Mouse (Mus musculus) neural tube, embryonic 13.5 days (tissue): Measurements from ENCODE around the gene Sirt4. TPM values are rescaled to one million over a fixed set of nuclear protein-coding genes. Genes with fewer than 3 reads are reported as not detected.

Source experiments
- polyA plus RNA-seq: library from polyadenylated mRNA; unstranded; fragments of >200 nt; fragmentation: Nextera tagmentation; extraction: Ambion mirVana; gene quantifications from 2 replicates; pipeline ENCODE4 v1.2.1, GENCODE M21; 2015

Gene Sirt4
- polyA plus RNA-seq, 1 experiment from 2014 or later = 26.8 TPM

Other genes starting within 250 kb of the Sirt4 start
- 123 and 138 TPM in 2 replicates for gene Pop5, start 248.9 kb downstream of the Sirt4 start, polyA plus RNA-seq
- gene Rnf10, start 211.8 kb downstream of the Sirt4 start, polyA plus RNA-seq = 185 and 190 TPM in 2 replicates
- gene Coq5, start 205.1 kb downstream of the Sirt4 start, polyA plus RNA-seq = 49.9 and 58.7 TPM in 2 replicates
- gene Dynll1, start 183.7 kb downstream of the Sirt4 start, polyA plus RNA-seq = 1,475 and 1,543 TPM in 2 replicates
- gene Srsf9, start 157.5 kb downstream of the Sirt4 start, polyA plus RNA-seq = 170 and 220 TPM in 2 replicates
- gene Gatc, start 143.5 kb downstream of the Sirt4 start, polyA plus RNA-seq = 36.7 and 41.1 TPM in 2 replicates
- 49.7 and 54.8 TPM in 2 replicates for gene Triap1, start 143.5 kb downstream of the Sirt4 start, polyA plus RNA-seq
- gene Cox6a1, start 135.7 kb downstream of the Sirt4 start, polyA plus RNA-seq = 1,130 and 1,174 TPM in 2 replicates
- gene Msi1, start 55.1 kb downstream of the Sirt4 start, polyA plus RNA-seq = 66.5 and 66.7 TPM in 2 replicates
- gene Pla2g1b, start 18.5 kb downstream of the Sirt4 start, polyA plus RNA-seq = 0.95 TPM in 1 of 2 replicates, not detected in the other
- 26.5 and 26.6 TPM in 2 replicates for gene Pxn, start 22.0 kb upstream of the Sirt4 start, polyA plus RNA-seq
- 767 and 869 TPM in 2 replicates for gene Rplp0, start 74.7 kb upstream of the Sirt4 start, polyA plus RNA-seq
- 36.5 and 39.3 TPM in 2 replicates for gene Gcn1l1, start 80.5 kb upstream of the Sirt4 start, polyA plus RNA-seq
- gene Rab35, start 147.2 kb upstream of the Sirt4 start, polyA plus RNA-seq = 17.1 and 18.5 TPM in 2 replicates
- 23.0 and 24.2 TPM in 2 replicates for gene Bicdl1, start 246.9 kb upstream of the Sirt4 start, polyA plus RNA-seq